Mouse (Mus musculus) ES-Bruce4 (cell line): ENCODE results near the gene Ppp4r3a.

ENCODE experiments used
- CTCF ChIP-seq: IDR thresholded peaks from one replicate; pipeline ENCODE4 v1.8.1; 2011; ENCODE audit warnings: low read depth, low read length
- POLR2A ChIP-seq: IDR thresholded peaks from one replicate; pipeline ENCODE4 v1.8.1; 2011; ENCODE audit warnings: low read length; ENCODE audit not compliant: insufficient read depth

DNA sequence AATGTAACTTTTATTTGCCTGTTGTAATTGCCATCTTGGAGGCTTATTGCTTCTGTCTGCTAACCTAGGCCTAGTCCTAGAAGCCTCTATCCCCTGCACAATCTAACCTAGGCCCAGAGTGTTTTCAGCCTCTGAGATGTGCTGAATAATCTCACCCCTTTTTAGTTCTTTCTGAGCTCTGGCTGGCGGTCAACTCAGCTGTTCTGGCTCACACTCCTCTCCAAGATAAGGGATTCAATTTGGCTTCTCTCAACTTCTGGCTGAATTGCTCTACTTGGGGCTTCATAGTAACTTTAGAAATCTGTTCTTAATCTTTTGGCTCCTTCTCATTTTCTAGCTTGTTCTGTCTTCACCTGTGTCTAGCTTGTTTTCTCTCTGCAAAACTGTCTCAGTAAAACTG is 3.9 kb upstream of the Ppp4r3a start:
- TF ChIP-seq CTCF (no peak), POLR2A (no peak)
